Mouse (Mus musculus) adipocyte (in vitro differentiated cells): Measurements from ENCODE around the gene Map2k7.
"Not testable (repeated sequence)": the region's sequence is repeated elsewhere in the genome, so short reads cannot be mapped to it uniquely, and the experiment has no call there.

ENCODE experiments used
- DNase-seq: peaks from one replicate; pipeline ENCODE4 v3.0.0-alpha.2; 2016; ENCODE audit warnings: low spot score

The Map2k7 gene

GRCm38 (mm10) chr8:4226739-4227347, 11.7 kb upstream of the Map2k7 start, which contains the start of gene Lrrc8e:
TSS of gene Lrrc8e (plus strand) at chr8:4226827.
- no peak for DNase-seq

GRCm38 (mm10) chr8:4227919-4228318, 10.6 kb upstream of the Map2k7 start:
- no peak for DNase-seq

DNA sequence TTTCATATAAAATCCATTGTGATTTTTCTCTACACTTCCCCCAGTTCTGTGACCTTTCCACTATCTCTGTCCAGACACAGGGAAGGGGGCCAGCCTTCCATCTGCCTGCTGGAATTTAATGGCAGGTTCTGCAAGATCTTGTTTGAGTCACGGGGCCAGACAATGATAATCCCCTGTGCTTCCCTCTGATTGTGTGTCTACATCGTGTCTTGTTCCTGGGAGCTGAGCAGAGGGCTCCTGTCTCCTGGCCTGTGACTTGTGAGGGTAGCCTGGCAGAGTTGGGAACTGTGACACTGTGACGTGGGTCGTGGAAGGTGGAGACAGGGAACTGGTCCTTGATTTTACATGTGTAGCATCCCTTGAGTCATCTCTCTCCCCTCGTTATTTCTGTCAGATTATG, 8.8 kb upstream of the Map2k7 start:
- DNase-seq: no peak

GRCm38 (mm10) chr8:4230612-4231351, 7.8 kb upstream of the Map2k7 start:
- DNase-seq: no peak

GRCm38 (mm10) chr8:4237814-4238433, 616 bp upstream of the Map2k7 start:
- no peak for DNase-seq

DNA sequence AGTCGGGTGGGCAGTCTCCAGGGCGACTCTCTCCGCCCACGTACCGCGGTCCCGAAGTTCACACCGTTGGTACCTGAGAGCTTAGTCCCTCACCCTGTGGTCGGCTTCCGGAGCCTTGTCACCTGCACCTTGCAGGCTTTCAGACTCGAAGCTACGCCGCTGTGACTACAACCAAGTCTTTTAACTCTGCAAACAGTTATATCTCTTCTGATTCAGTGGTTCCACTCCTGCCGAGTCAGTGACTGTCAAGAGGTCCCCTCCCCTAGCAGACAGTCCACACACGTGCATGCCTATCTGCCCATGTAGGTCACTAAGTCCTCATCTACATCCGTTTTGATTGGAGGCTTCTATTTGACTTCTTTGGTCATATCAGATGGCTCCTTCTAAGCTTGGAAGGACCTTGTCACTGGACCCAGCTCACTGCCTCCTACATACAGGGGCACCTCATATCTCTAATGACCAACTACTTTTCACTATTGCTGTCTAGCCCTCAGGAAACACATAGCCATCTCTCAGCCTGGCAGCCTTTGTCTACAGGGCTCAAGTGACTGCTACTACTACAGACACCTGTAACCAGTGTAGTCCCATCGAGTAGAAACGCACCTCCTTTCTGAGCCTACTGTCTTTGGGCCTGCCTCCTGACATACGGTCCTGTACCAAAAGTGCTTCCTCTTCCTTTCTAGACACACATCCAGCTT, 802 bp downstream of the Map2k7 start:
- DNase-seq: no peak

DNA sequence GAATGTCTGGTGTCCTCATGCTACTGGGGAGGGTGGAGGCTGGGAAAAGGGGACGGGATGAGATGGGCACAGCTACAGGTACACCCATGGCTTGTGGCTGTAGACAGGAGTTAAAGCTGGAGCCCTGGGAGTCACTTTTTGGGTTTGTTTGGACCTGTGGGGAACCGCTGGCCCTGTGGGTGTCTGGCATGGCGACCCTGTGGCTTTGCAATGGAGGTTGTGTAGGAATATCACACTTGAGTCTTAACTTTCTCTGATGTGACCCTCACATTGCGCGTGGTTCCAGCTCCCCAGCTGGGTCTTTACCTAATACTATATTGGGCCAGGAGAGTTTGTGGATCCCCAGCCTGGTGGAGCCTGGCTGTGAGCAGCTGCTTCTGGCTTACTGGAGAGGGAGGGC, 6.5 kb downstream of the Map2k7 start:
- DNase-seq: no peak

- DNase-seq: no peak
These were observed 7.2 kb downstream of the Map2k7 start for GRCm38 (mm10) chr8:4245737-4246136.

- DNase-seq: no peak
These were observed 8.7 kb downstream of the Map2k7 start for GRCm38 (mm10) chr8:4247241-4247640.

DNA sequence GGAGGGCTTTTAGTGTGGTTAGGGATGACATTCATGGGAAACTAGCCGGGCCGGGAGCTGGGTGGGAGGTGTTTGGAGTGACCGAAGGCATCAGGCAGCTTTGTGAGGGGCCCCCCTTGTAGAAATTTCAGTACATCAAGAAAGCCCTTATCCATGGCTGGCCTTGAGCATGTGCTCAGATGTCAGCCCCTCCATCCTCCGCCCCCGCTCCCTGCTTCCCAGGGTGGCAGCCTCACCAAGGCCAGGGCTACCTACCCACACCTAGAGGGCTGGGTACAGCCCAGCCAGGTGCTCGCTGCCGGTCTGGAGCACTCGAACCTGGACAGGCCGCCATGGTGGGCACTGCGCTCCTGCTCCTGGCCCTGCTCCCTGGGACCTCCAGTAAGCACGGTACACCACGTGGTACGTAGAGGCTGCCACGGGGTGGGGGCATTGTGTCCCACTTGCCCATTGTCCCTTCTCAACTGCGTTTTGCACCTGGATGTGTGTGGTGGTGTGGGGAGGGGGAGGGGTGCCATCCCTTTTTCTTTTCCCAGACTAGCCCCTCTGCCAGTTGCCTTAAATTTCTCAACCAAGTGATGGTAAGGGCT, 9.5 kb downstream of the Map2k7 start, which contains the start of gene Tgfbr3l:
TSS of gene Tgfbr3l (plus strand) at position 264 of the 590 bp plus-strand sequence.
- DNase-seq: no peak

DNA sequence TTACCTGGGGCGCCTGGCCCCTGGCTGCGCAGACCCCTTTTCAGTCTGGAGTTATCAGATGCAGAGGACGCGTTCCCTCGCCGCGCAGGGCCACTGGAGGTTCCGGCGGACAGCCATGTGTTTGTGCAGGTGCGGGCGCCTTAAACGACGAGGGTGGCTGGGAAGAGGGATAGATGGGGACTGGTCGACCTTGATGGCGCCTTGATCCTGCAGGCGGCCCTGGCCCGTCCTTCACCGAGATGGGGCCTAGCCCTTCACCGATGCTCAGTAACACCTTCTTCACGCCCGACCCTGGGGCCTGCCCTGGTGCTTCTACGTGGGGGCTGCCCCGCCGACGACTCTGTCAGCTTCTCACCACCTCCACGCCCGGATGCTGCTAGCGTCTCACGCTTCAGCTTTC, 10.7 kb downstream of the Map2k7 start:
- no peak for DNase-seq

GRCm38 (mm10) chr8:4250306-4250970, 11.9 kb downstream of the Map2k7 start:
- peak; percentile 89 for DNase-seq

- no peak for DNase-seq
These were observed 13.7 kb downstream of the Map2k7 start for GRCm38 (mm10) chr8:4252116-4252760.

- DNase-seq: peak; percentile 98
These were observed 14.6 kb downstream of the Map2k7 start, which contains the start of gene Snapc2 for GRCm38 (mm10) chr8:4252934-4253841. TSS of gene Snapc2 (plus strand) at chr8:4253080.

GRCm38 (mm10) chr8:4254001-4254400, 15.5 kb downstream of the Map2k7 start:
- peak; percentile 91 for DNase-seq

- not testable (repeated sequence) for DNase-seq
These were observed 16.9 kb downstream of the Map2k7 start for GRCm38 (mm10) chr8:4255471-4255870.

DNA sequence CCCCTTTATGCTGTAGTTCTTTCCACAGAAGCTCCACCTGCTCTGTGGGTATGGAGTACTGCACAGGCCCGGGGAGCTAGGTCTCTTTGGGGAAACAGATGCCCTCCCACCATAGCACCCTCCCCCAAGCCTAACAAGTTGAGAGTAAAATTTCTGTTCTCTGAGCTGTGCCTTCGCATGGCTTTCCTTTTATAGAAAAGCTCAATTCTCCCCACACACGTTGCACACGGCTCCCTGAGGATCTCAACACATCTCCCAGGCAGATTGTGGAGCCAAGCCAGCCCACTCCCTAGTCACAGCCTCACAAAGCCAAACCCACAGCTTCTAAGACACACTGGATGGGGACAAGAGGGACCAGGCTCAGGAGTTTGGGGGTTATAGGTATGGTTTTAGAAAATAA, 18.4 kb downstream of the Map2k7 start:
- DNase-seq: no peak

DNA sequence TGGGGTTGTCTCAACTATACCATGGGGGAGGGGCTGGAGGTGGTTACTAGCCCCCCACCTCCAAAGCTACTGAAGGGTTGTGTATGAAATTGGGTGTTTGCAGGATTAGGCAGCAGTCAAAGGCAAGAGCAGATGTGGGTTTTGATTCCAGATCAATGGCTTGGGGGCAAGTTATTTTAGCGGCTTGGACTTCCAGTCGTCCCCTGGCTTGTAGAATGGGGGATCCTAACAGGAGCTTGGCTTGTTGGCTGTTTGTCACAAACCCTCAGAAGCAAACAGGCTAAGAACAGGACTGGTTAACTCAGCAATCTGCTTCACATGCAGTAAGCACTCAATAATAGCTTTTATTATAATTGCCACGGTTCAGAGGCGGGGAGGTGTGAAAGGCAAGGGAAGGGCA, 18.8 kb downstream of the Map2k7 start:
- no peak for DNase-seq

- DNase-seq: peak; percentile 60
These were observed 19.7 kb downstream of the Map2k7 start for GRCm38 (mm10) chr8:4258233-4258632.

- DNase-seq: no peak
These were observed 20.1 kb downstream of the Map2k7 start for GRCm38 (mm10) chr8:4258678-4259077.
